Mouse (Mus musculus) spleen, adult 10 weeks (tissue): ENCODE measurements around the gene Pla2g6. TPM values are rescaled to one million over a fixed set of nuclear protein-coding genes. Genes with fewer than 3 reads are reported as not detected.

Experiments
- polyA plus RNA-seq: library from polyadenylated mRNA; stranded (reverse); fragments of 350-450 nt; fragmentation: Illumina TruSeq; extraction: RNeasy Lipid Tissue Mini Kit (QIAGEN cat#74804); gene quantifications from one replicate; pipeline ENCODE4 v1.2.3, GENCODE M21; 2015; ENCODE audit warnings: low replicate concordance; ENCODE audit not compliant: insufficient read depth

Pla2g6 gene
- polyA plus RNA-seq = 2.6 TPM

DNA sequence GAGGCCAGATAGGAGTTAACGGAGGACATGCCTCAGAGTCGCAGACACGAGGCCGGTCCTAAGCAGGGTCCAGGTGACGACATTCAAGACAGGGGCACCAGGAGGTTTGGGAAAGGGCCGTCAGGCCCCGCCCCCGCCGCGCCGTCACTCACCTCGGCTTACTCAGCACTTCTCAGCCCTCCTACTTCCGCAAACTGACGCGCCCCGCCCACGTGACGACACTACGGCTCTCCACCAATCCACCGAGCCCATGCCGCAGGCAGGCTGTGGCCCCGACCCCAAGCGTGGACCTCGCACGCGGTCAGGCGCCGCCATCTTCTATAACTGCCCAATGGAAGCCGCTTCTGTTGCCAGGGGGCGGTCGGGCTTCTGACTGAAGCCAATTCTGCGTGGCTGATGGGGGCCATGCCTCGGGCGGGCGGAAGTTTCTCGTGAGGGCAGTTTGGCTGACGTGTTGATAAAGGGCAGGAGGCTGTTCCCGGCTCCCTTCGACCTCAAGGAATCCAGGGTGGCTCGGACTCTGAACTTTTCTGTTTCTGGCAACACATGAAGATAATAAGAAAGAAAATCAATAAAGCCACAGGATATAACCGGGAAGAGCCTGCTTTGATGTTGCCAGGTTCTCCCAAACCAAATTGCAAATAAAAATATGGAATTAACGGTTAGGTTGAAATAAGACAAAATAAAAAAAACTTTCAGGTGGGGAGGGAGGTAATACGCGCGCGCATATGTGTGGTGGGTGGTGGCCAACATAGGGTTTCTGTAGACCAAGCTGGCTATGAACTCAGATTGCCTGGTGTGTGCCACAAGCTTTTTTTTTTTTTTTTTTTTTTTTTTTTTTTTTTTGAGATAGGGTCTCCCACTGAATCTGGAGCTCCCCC lies at the start of gene Pla2g6:
Pla2g6 (minus strand) TSS at position 333 of the 881 bp plus-strand sequence.

DNA sequence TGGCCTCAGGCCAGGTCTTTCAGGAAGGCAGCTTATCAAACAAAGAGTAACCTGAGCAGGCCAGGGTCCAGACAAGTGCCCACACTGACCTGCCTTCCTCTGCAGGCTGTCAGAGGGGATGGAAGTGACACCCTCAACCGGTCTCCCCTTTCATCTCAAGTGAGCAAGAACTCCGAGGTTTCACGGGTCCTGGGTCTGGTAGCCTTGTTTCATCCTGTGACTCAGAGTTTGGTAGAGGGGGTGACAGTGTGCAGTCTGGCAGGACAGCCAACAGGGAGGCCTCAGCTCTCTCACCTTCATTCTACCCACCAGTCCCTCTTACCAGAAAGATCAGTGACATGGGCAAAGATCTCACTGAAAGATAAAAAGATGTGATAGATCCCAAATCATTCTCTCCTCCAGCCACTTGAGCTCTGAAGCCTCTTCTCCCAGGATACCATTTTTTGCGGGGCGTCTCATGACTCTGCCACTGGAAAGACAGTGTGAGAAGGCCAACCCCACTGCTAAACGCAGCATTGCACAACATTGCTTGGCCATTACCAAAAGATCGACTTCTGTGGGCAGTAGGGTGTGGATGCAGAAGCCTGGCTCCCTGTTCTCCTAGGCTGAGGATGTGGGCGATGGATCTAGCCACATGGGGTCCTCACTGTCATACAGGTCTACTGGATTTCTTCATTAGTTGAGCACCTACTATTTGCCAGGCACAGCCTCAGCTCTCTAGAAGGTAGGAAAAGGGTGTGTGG lies 18.0 kb upstream of the Pla2g6 start, which contains the start of gene Maff:
Maff (plus strand) TSS at position 571 of the 743 bp plus-strand sequence.

DNA sequence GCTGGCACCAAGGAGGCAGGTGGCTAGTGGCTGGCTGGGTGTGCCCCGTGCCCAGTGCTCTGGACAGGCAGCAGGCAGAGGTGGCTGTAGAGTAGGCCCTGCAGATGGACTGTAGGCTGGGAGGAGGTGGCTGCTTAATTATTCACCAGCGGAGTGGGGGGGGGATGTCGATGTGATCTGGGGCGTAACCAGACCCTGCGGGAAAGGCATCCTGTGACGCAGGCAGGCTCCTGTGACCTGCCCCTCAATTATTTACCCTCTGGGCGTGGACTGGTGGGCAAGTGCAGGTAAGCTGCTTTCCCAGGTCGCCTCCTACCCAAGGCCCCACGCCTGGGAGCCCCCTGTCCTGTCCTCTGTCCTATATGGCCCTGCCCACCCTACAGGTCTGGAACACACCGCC lies 42.8 kb downstream of the Pla2g6 start, which contains the start of gene Baiap2l2:
Baiap2l2 (minus strand) TSS at position 139 of the 400 bp plus-strand sequence.

DNA sequence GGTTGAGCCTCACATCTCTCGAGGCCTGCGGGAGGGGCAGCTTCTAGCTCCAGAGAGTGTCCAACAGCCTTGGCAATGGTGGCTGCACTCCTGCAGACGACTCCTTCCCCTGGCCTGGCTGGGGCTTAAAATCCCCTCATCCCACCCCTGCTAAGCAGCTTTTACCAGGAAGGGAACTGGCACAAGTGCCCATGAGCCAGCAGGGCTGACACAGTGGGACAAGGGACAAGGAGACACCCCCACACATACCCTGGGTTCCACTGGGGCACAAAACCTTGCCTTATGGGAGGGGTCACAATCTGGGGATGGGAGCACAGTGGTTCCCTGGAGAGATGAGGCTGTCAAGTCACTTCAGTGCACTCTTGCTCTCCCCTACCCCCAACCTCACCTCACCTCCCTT lies 73.5 kb downstream of the Pla2g6 start, which contains the start of gene Slc16a8:
Slc16a8 (minus strand) TSS at position 101 of the 400 bp plus-strand sequence.

Other genes with a start within 250 kb of the Pla2g6 start
- 15.0 TPM for gene Micall1, start 219.5 kb downstream of the Pla2g6 start, polyA plus RNA-seq
- 23.0 TPM for gene Polr2f, start 187.4 kb downstream of the Pla2g6 start, polyA plus RNA-seq
- 0.72 TPM for gene 1700088E04Rik, start 187.1 kb downstream of the Pla2g6 start, polyA plus RNA-seq
- gene Sox10, start 163.2 kb downstream of the Pla2g6 start, polyA plus RNA-seq = 0.08 TPM
- gene Pick1, start 99.2 kb downstream of the Pla2g6 start, polyA plus RNA-seq = 26.3 TPM
- 0.22 TPM for gene Gm49486, start 99.0 kb downstream of the Pla2g6 start, polyA plus RNA-seq
- not detected for gene Slc16a8, start 73.6 kb downstream of the Pla2g6 start, polyA plus RNA-seq
- gene Baiap2l2, start 42.9 kb downstream of the Pla2g6 start, polyA plus RNA-seq = not detected
- gene Maff, start 18.2 kb upstream of the Pla2g6 start, polyA plus RNA-seq = 3.3 TPM
- 12.5 TPM for gene Tmem184b, start 75.2 kb upstream of the Pla2g6 start, polyA plus RNA-seq
- gene Csnk1e, start 127.2 kb upstream of the Pla2g6 start, polyA plus RNA-seq = 18.6 TPM
- not detected for gene Kcnj4, start 176.9 kb upstream of the Pla2g6 start, polyA plus RNA-seq
- 2.1 TPM for gene Kdelr3, start 188.0 kb upstream of the Pla2g6 start, polyA plus RNA-seq
- 623 TPM for gene Ddx17, start 218.4 kb upstream of the Pla2g6 start, polyA plus RNA-seq